Mouse (Mus musculus) forebrain, embryonic 11.5 days (tissue): ENCODE results near the gene Sult6b2. TPM values are rescaled to one million over a fixed set of nuclear protein-coding genes. Genes with fewer than 3 reads are reported as not detected.

Experiments
- ATAC-seq: fragments of 200-750 bp; cut with Nextera tagmentation; replicated peaks from 2 replicates; pipeline ENCODE4 v1.8.0; 2017; ENCODE audit warnings: moderate TSS enrichment; ENCODE audit not compliant: low FRiP score
- DNase-seq: peaks from one replicate; pipeline ENCODE4 v3.0.0-alpha.2; 2017; ENCODE audit warnings: low spot score
- H3K27ac ChIP-seq: fragments of 300-500 bp; sonication (generic); 2 replicates; pipeline ENCODE4 v1.5.1; 2014; ENCODE audit warnings: low read depth, low read length
- H3K27me3 ChIP-seq: fragments of 300-500 bp; sonication (generic); 2 replicates; pipeline ENCODE4 v1.6.1; 2014; ENCODE audit warnings: mild to moderate bottlenecking, low read length, mixed read lengths; ENCODE audit not compliant: control insufficient read depth, insufficient read depth
- H3K36me3 ChIP-seq: fragments of 300-500 bp; sonication (generic); 2 replicates; pipeline ENCODE4 v1.6.1; 2014; ENCODE audit warnings: mild to moderate bottlenecking, low read length, moderate library complexity, mixed read lengths; ENCODE audit not compliant: control insufficient read depth, insufficient read depth
- H3K4me1 ChIP-seq: fragments of 300-500 bp; sonication (generic); replicated peaks from 2 replicates; pipeline ENCODE4 v1.6.1; 2014; ENCODE audit warnings: low read length, mixed read lengths; ENCODE audit not compliant: control insufficient read depth, insufficient read depth
- H3K4me2 ChIP-seq: fragments of 300-500 bp; sonication (generic); 2 replicates; pipeline ENCODE4 v1.6.1; 2014; ENCODE audit warnings: low read depth, mild to moderate bottlenecking, low read length, moderate library complexity, mixed read lengths; ENCODE audit not compliant: severe bottlenecking
- H3K4me3 ChIP-seq: fragments of 300-500 bp; sonication (generic); 2 replicates; pipeline ENCODE4 v1.5.1; 2014; ENCODE audit warnings: low read depth, low read length
- H3K9ac ChIP-seq: fragments of 300-500 bp; sonication (generic); 2 replicates; pipeline ENCODE4 v1.6.1; 2014; ENCODE audit warnings: low read length
- H3K9me3 ChIP-seq: fragments of 300-500 bp; sonication (generic); 2 replicates; pipeline ENCODE4 v1.6.1; 2016; ENCODE audit warnings: low read length, mixed read lengths; ENCODE audit not compliant: control insufficient read depth
- WGBS: fragments of 180-500 bp; shearing (Covaris S2); extraction: QIAGEN DNeasy Blood & Tissue Kit; methylation state at CpG from one replicate; pipeline ENCODE4 v1.1.7; 2014; 5-methylcytosine and 5-hydroxymethylcytosine counted together
- polyA plus RNA-seq: library from polyadenylated mRNA; unstranded; fragments of >200 nt; fragmentation: Nextera tagmentation; extraction: Ambion mirVana; gene quantifications from 2 replicates; pipeline ENCODE4 v1.2.1, GENCODE M21; 2014

Sult6b2 gene
- polyA plus RNA-seq, 1 experiment from 2014 or later: 0.29 TPM

- no peaks in the 10 kb centered on the region for H3K9me3 ChIP-seq
- no peak overlapping the region for H3K9ac ChIP-seq
- no peak overlapping the region for H3K4me3 ChIP-seq
- H3K27ac ChIP-seq: no peak overlapping the region
- no peaks in the 10 kb centered on the region for H3K27me3 ChIP-seq
- no peaks in the 10 kb centered on the region for H3K36me3 ChIP-seq
- no peak overlapping the region for H3K4me2 ChIP-seq
- ATAC-seq: no peak
- no peaks in the 10 kb centered on the region for H3K4me1 ChIP-seq
- WGBS: 45% methylated on average over 13 of the region's 13 CpGs
- DNase-seq: peak; percentile 49
Measured at GRCm38 (mm10) chr6:142792241-142792968, 11.9 kb downstream of the Sult6b2 start.

- no peak overlapping the region for H3K4me3 ChIP-seq
- peak; percentile 37 for DNase-seq
- no peak for ATAC-seq
- no peaks in the 10 kb centered on the region for H3K27me3 ChIP-seq
- no peak overlapping the region for H3K4me2 ChIP-seq
- no peaks in the 10 kb centered on the region for H3K9me3 ChIP-seq
- no peaks in the 10 kb centered on the region for H3K4me1 ChIP-seq
- 93% methylated on average over 10 of the region's 10 CpGs for WGBS
- no peak overlapping the region for H3K27ac ChIP-seq
- no peak overlapping the region for H3K9ac ChIP-seq
- H3K36me3 ChIP-seq: no peaks in the 10 kb centered on the region
Measured at GRCm38 (mm10) chr6:142789736-142790135, 14.6 kb downstream of the Sult6b2 start.

DNA sequence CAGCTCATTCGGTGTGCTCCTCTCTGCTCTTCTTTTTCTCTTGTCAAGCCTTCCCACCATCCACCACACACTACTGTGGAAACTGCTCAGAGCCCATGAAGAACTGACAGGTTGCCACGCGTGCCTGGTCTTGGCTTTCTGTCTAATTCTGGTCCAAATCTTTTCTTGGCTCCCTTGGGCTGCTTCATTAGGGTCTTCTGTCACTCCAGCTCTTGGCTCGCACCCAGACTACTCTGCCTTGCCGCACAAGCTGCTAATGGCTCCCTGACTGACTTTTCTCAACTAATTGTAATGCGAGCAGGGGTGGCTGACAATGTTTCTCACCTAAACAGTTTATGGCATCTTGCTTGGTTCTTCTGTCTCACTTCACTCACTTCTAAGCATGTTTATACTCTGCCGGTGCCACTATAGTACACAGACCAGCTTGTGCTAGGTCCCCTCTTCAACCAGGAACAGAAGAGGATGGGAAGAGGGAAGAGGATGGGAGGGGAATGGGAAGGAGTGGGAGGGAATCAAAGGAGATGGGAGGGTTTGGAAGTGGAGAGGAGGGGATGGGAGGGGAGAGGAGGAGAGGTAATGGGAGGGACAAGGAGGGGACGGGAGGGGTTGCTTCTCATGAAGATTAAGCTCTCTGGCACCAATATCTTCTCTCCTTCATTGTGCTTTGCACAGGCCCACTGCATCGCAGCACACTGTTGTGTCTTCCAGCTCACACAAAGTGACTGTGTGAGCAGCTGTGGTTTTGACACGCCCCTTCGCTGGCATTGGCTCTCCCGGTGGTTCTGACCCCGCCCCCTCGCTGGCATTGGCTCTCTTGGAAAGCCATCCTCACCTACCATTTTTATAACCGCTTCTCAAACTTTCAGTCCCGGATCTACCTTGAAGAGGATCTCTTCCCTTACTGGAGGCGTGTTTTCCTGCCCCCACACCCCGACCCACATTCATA is 16.0 kb downstream of the Sult6b2 start:
- H3K27me3 ChIP-seq: no peaks in the 10 kb centered on the region
- no peak overlapping the region for H3K27ac ChIP-seq
- WGBS: 62% methylated on average over 18 of the region's 18 CpGs
- H3K4me2 ChIP-seq: no peak overlapping the region
- H3K9ac ChIP-seq: no peak overlapping the region
- DNase-seq (peak; percentile 54), ATAC-seq (0 out of 2 replicates have a peak, but pooled peaks have one; percentile 23)
- H3K4me1 ChIP-seq: no peaks in the 10 kb centered on the region
- H3K4me3 ChIP-seq: no peak overlapping the region
- H3K9me3 ChIP-seq: no peaks in the 10 kb centered on the region
- no peaks in the 10 kb centered on the region for H3K36me3 ChIP-seq

DNA sequence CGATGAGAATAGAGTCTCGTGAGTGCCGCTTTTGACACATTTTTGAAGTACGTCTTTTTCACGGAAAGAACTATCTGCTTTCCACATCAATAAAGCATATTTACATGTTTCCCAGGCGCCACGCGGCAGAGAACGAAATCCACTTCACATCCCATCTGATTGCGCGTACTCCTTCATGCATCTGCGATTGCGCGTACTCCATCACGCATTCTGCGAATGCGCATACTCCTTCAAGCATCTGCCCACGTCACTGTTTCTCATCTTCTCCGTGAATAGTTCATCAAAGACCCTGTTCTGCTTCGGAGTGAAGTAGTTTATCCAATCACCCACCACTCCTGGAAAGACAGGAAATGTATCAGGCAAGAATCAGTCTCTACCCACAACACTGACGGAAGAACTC is 18.2 kb downstream of the Sult6b2 start:
- H3K4me1 ChIP-seq: no peaks in the 10 kb centered on the region; the same call in 1 of the 2 replicates
- no peak overlapping the region for H3K9ac ChIP-seq
- ATAC-seq (no peak), DNase-seq (no peak)
- H3K27me3 ChIP-seq: no peaks in the 10 kb centered on the region; the same call in 1 of the 2 replicates
- no peaks in the 10 kb centered on the region for H3K36me3 ChIP-seq
- H3K4me2 ChIP-seq: no peak overlapping the region
- no peaks in the 10 kb centered on the region for H3K9me3 ChIP-seq
- 90% methylated on average over 21 of the region's 21 CpGs for WGBS
- no peak overlapping the region for H3K27ac ChIP-seq
- no peak overlapping the region for H3K4me3 ChIP-seq

- Histone ChIP-seq H3K4me1 (no peaks in the 10 kb centered on the region; the same call in 1 of the 2 replicates), H3K4me2 (no peak overlapping the region), H3K4me3 (no peak overlapping the region), H3K27ac (no peak overlapping the region), H3K9ac (no peak overlapping the region), H3K9me3 (no peaks in the 10 kb centered on the region), H3K27me3 (no peaks in the 10 kb centered on the region; the same call in 1 of the 2 replicates), H3K36me3 (no peaks in the 10 kb centered on the region)
- ATAC-seq: no peak
- peak; percentile 70 for DNase-seq
- WGBS: 24% methylated on average over 4 of the region's 4 CpGs
Measured at GRCm38 (mm10) chr6:142785343-142785742, 19.0 kb downstream of the Sult6b2 start.

- H3K4me2 ChIP-seq: no peak overlapping the region
- H3K27ac ChIP-seq: no peak overlapping the region
- H3K36me3 ChIP-seq: no peaks in the 10 kb centered on the region
- H3K27me3 ChIP-seq: no peaks in the 10 kb centered on the region; the same call in 1 of the 2 replicates
- WGBS: 22% methylated on average over 7 of the region's 7 CpGs
- H3K9me3 ChIP-seq: no peaks in the 10 kb centered on the region
- H3K4me1 ChIP-seq: peaks cover 6% of the 10 kb centered on the region; the same call in 1 of the 2 replicates
- no peak overlapping the region for H3K9ac ChIP-seq
- DNase-seq (peak; percentile 55), ATAC-seq (peak; percentile 59)
- H3K4me3 ChIP-seq: no peak overlapping the region
Measured at GRCm38 (mm10) chr6:142781286-142781685, 23.0 kb downstream of the Sult6b2 start.

DNA sequence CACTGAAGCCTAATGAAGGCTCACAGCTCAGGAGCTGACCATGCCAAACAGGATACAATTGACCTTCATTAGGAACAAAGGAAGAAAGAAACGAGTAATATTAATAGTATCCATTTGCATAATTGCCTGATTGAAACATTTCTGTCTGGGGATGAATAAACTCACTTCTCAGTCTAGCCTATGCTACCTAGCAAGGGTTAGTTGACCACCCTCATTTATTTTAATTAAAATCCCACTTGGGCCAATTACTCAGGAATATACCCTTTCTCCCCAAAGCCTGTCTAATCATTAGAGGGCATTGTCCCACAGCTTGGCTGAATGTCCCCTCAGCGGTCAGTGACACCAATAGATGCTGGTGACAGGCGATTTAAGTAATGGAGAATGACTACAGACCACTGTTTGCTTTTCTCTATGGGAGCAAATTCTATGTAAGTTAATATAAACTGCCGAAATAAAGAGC is 23.7 kb downstream of the Sult6b2 start:
- ATAC-seq (peak; percentile 69; the same call in 1 of the 2 replicates), DNase-seq (peak; percentile 51)
- no peak overlapping the region for H3K9ac ChIP-seq
- peaks cover 6% of the 10 kb centered on the region; the same call in 1 of the 2 replicates for H3K4me1 ChIP-seq
- no peaks in the 10 kb centered on the region for H3K36me3 ChIP-seq
- H3K4me2 ChIP-seq: no peak overlapping the region
- H3K27ac ChIP-seq: no peak overlapping the region
- no peak overlapping the region for H3K4me3 ChIP-seq
- 35% methylated on average over 4 of the region's 4 CpGs for WGBS
- no peaks in the 10 kb centered on the region for H3K9me3 ChIP-seq
- H3K27me3 ChIP-seq: no peaks in the 10 kb centered on the region; the same call in 1 of the 2 replicates

DNA sequence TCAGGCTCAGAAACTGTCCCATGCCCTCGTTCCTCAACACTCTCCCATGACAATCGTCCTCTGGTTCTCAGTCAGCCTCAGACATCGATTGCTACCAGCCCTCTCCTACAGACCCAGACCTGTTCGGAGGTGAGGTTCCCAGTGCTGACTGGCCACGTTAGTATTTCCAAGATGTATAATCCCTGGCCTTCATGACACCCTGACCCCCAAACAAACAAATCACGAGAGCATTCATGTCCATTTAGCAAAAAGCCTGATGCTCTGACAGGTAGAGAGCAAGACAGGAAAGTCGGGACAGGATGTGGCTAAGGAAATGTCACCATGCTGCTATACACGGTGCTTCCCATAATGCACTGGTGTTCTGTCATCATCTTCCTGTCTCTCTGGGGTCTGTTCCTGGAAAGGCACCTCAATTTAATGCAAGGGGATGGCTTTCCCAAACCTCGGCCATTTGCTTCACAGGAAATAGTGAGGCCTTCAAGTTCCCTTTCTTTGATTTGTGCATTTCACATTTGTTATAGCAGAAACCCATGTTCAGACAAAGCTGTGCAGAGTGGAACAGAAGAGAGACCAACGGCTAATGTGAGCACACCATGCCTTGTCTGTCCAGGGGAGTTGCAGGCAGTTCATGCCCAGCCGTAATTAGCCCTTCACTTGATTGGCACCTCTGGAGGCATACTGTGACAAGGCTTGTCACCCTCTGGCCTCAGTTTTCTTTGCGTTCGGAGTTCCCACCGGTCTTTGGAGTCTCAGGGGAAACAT is 24.3 kb downstream of the Sult6b2 start:
- Histone ChIP-seq H3K4me1 (peaks cover 6% of the 10 kb centered on the region; the same call in 1 of the 2 replicates), H3K36me3 (no peaks in the 10 kb centered on the region; the same call in 1 of the 2 replicates), H3K9ac (no peak overlapping the region), H3K27ac (peak overlapping the region; percentile 37; the same call in 1 of the 2 replicates), H3K27me3 (no peaks in the 10 kb centered on the region; the same call in 1 of the 2 replicates), H3K9me3 (no peaks in the 10 kb centered on the region), H3K4me3 (no peak overlapping the region), H3K4me2 (0 out of 2 replicates have a peak overlapping the region, but pooled peaks have one; percentile 8)
- peak; percentile 74 for ATAC-seq
- DNase-seq: peak; percentile 67
- 56% methylated on average over 14 of the region's 14 CpGs for WGBS
